Mouse (Mus musculus) lung, embryonic 14.5 days (tissue): Measurements from ENCODE around the gene Coro7. TPM values are rescaled to one million over a fixed set of nuclear protein-coding genes. Genes with fewer than 3 reads are reported as not detected.

ENCODE experiments used
- ATAC-seq: fragments of 200-750 bp; cut with Nextera tagmentation; 2 replicates; pipeline ENCODE4 v1.8.0; 2017; ENCODE audit warnings: mild to moderate bottlenecking, moderate TSS enrichment, moderate library complexity; ENCODE audit not compliant: insufficient read depth
- DNase-seq: peaks from one replicate; pipeline ENCODE4 v3.0.0-alpha.2; 2015
- H3K27ac ChIP-seq: fragments of 300-500 bp; sonication (generic); 2 replicates; pipeline ENCODE4 v1.5.1; 2014; ENCODE audit warnings: low read depth, mild to moderate bottlenecking, moderate library complexity
- H3K27me3 ChIP-seq: fragments of 300-500 bp; sonication (generic); 2 replicates; pipeline ENCODE4 v1.6.1; 2014; ENCODE audit warnings: low read length, control low read depth; ENCODE audit not compliant: insufficient read depth
- H3K36me3 ChIP-seq: fragments of 300-500 bp; sonication (generic); 2 replicates; pipeline ENCODE4 v1.6.1; 2014; ENCODE audit warnings: control low read depth; ENCODE audit not compliant: insufficient read depth
- H3K4me1 ChIP-seq: fragments of 300-500 bp; sonication (generic); 2 replicates; pipeline ENCODE4 v1.6.1; 2014; ENCODE audit warnings: antibody characterized with exemption, control low read depth; ENCODE audit not compliant: insufficient read depth
- H3K4me2 ChIP-seq: fragments of 300-500 bp; sonication (generic); 2 replicates; pipeline ENCODE4 v1.6.1; 2014; ENCODE audit warnings: mild to moderate bottlenecking
- H3K4me3 ChIP-seq: fragments of 300-500 bp; sonication (generic); 2 replicates; pipeline ENCODE4 v1.5.1; 2014; ENCODE audit warnings: low read depth, low read length
- H3K9ac ChIP-seq: fragments of 300-500 bp; sonication (generic); 2 replicates; pipeline ENCODE4 v1.6.1; 2014
- H3K9me3 ChIP-seq: fragments of 300-500 bp; sonication (generic); 2 replicates; pipeline ENCODE4 v1.6.1; 2016; ENCODE audit warnings: low read depth, low read length, control low read depth
- CTCF ChIP-seq: IDR thresholded peaks from 2 replicates; pipeline ENCODE4 v1.5.1; 2016; ENCODE audit warnings: antibody characterized with exemption, low read depth
- WGBS: fragments of 180-500 bp; shearing (Covaris S2); extraction: QIAGEN DNeasy Blood & Tissue Kit; methylation state at CpG from one replicate; pipeline ENCODE4 v1.1.7; 2014; 5-methylcytosine and 5-hydroxymethylcytosine counted together
- polyA plus RNA-seq: library from polyadenylated mRNA; unstranded; fragments of >200 nt; fragmentation: Nextera tagmentation; extraction: Ambion mirVana; gene quantifications from 2 replicates; pipeline ENCODE4 v1.2.1, GENCODE M21; 2014

Coro7 gene
- polyA plus RNA-seq, 1 experiment from 2014 or later, result 15.1 TPM

DNA sequence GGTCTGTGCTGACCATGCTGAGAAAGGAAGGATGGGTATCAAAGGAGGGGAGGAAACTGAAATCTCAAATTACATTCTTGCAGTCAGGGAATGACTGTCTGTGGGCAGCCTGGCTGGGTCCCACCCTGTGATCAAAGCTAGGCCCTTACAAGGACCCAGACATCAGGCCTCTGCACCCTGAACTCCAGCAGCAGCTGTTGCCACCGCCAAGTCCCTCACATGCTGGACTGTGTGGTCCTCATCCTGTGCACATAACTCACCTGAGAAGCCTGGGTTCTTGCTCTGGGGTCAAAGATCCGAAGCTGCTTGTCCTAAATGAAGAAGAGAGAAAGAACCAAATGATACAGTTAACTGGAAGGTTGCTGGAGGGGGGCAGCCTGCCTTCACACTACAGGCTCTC is 18.0 kb downstream of the Coro7 start:
- H3K4me1 ChIP-seq, result peaks cover 9% of the 10 kb centered on the region
- H3K36me3 ChIP-seq, result peaks cover 17% of the 10 kb centered on the region; the same call in 1 of the 2 replicates
- no peaks in the 10 kb centered on the region for H3K9me3 ChIP-seq
- no peak overlapping the region for H3K9ac ChIP-seq
- TF ChIP-seq CTCF, result no peak
- no peak overlapping the region for H3K4me2 ChIP-seq
- no peaks in the 10 kb centered on the region for H3K27me3 ChIP-seq
- no peak overlapping the region for H3K27ac ChIP-seq
- H3K4me3 ChIP-seq, result no peak overlapping the region
- DNase-seq (no peak), ATAC-seq (no peak)
- 67% methylated on average over 2 of the region's 2 CpGs for WGBS

DNA sequence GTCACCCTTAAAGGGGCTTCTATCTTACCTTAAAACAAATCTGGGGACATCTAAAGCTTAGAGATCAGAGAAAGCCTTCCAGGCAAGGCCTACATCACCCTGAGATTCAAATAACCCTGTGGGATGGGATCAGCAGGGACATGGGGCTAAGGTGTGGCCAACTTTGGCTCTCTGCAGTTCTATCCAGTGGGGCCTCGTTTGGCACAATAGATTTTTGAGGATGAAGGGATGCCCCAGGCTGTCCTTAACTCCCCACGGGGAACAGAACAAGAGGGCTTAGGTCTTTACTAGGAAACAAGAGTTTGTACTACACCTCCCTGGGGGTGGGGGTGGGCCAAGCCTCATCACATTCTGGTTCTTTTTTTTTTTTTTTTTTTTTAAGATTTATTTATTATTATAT is 20.3 kb downstream of the Coro7 start:
- H3K27ac ChIP-seq, result peak overlapping the region; percentile 73
- no peak overlapping the region for H3K4me3 ChIP-seq
- H3K36me3 ChIP-seq, result peaks cover 11% of the 10 kb centered on the region; the same call in 1 of the 2 replicates
- H3K9ac ChIP-seq, result no peak overlapping the region
- no peaks in the 10 kb centered on the region for H3K27me3 ChIP-seq
- WGBS, result 15% methylated on average over 2 of the region's 2 CpGs
- H3K4me2 ChIP-seq, result peak overlapping the region; percentile 34; the same call in 1 of the 2 replicates
- DNase-seq (no peak), ATAC-seq (no peak)
- H3K4me1 ChIP-seq, result peaks cover 24% of the 10 kb centered on the region
- TF ChIP-seq CTCF, result no peak
- no peaks in the 10 kb centered on the region for H3K9me3 ChIP-seq

DNA sequence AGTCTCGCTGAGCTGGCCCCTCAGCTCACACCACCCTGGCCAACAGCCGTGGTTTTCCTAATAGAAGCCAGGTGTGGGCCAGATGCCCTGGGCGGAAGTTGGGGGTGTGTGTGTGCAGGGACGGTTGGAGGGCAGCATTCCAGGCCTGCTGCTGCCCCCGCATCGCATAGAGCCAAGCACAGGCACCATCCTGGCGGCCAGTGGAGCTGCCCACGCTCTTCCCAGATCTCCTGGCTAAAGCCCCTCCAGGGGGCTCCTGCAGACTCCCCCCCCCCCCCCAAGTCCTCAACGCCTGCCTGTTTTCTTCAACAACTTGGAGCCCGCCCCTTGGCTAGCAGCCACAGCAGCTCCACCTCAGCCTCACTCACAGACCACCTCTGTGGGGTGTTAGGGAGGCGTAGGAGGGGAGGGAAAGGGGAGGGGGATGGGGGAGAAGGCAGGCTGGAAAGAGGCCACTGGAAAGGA is 20.8 kb downstream of the Coro7 start:
- 16% methylated on average over 11 of the region's 11 CpGs for WGBS
- no peak for TF ChIP-seq CTCF
- ATAC-seq (peak; percentile 75), DNase-seq (peak; percentile 76)
- H3K4me1 ChIP-seq, result peaks cover 24% of the 10 kb centered on the region
- no peaks in the 10 kb centered on the region for H3K9me3 ChIP-seq
- H3K4me2 ChIP-seq, result peak overlapping the region; percentile 34; the same call in 1 of the 2 replicates
- 0 out of 2 replicates have a peak overlapping the region, but pooled peaks have one; percentile 13 for H3K9ac ChIP-seq
- H3K36me3 ChIP-seq, result peaks cover 10% of the 10 kb centered on the region; the same call in 1 of the 2 replicates
- no peak overlapping the region for H3K4me3 ChIP-seq
- H3K27ac ChIP-seq, result peak overlapping the region; percentile 73
- H3K27me3 ChIP-seq, result no peaks in the 10 kb centered on the region

DNA sequence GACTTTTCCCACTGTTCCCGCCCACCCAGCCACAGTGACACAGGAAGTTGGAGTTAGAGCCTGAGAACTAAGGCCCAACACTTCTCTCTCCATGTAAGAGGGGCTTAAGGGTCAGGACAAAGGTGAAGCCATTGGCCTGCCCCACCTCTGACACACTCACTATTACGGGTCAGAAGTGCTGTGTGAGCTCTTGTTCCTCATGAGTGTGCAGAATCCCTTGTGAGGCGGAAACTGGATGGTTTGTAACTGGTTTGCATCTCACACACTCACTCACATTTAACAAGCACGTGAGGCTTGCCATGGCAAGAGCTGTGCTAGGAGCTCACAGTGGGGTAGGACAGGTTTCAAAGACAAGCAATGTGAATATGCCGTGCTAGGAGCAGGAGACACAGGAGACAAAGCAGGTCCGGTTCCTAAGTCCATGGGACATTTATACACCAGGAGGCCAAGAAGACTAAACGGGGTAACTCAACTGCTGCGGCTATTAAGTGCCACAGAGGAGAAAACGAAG is 23.0 kb downstream of the Coro7 start:
- H3K9me3 ChIP-seq, result no peaks in the 10 kb centered on the region
- peaks cover 24% of the 10 kb centered on the region for H3K4me1 ChIP-seq
- DNase-seq, result no peak
- H3K27ac ChIP-seq, result peak overlapping the region; percentile 66
- no peak for TF ChIP-seq CTCF
- H3K4me2 ChIP-seq, result no peak overlapping the region
- H3K9ac ChIP-seq, result no peak overlapping the region
- WGBS, result 52% methylated on average over 9 of the region's 9 CpGs
- peaks cover 28% of the 10 kb centered on the region for H3K36me3 ChIP-seq
- ATAC-seq, result no peak
- no peaks in the 10 kb centered on the region for H3K27me3 ChIP-seq
- no peak overlapping the region for H3K4me3 ChIP-seq

DNA sequence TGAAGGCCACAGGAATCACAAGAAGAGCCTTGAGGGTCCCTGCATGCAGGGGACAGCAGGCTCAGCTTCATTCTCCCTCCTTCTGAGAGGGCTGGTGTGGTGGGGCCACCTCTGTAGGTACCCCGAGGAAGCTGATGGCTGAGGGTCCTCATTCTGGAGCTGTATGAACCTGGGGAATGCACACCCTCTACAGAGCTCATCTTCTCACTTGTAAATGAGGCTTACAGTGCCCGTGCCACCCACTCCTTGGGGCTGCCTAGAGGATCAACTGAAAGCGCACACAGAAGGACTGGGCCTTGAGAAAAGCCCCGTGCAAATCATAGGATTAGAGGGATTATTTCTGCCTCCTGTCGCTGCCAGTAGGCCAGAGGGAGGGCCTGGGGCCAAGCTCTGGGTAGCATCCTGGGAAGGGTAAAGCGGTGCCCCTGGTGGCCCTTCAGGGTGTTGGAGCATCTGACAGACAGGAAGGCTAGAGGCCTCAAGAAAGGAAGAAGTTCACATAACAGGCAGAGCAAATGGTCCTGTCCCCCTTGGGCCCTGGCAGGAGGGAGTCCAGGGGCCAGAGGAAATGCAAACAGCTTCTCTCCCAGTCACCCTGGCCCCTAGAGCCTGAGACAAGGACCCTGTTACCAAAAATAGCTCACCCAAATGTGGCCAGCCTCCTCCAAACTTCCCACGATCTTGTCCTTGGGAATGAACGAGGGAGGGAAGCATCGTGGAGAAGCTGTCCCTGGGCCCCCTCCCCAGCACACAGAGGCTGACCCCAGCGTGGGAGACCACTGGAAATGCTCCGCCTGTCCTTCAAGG is 23.6 kb downstream of the Coro7 start:
- peak; percentile 39; the same call in 1 of the 2 replicates for TF ChIP-seq CTCF
- peak; percentile 44 for DNase-seq

DNA sequence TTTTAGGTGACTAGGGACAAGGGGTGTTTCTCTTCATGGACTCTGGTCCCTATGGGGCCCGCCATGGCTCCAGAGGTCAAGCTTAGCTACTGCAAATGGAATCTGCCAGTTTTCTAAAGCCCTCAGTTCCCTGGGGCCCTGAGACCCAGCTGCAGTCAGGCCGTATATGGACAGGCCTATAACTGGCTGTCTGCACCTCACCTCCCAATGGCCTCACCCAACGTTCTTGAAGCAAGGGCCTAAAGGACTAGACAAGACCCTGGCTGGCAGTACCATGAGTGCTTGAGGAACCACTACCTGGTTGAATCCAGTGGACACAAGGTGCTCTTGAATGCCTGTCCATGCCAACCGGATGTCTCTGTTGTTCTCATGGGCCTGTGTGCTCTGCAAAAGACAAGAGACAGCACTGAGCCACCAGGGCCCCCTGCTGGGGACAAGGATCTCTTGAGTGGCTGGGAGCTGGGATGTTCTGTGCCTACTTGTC is 24.3 kb downstream of the Coro7 start:
- Histone ChIP-seq H3K27me3 (no peaks in the 10 kb centered on the region), H3K27ac (peak overlapping the region; percentile 66; the same call in 1 of the 2 replicates), H3K36me3 (peaks cover 38% of the 10 kb centered on the region), H3K4me3 (no peak overlapping the region), H3K9me3 (no peaks in the 10 kb centered on the region), H3K9ac (no peak overlapping the region), H3K4me2 (no peak overlapping the region), H3K4me1 (peaks cover 26% of the 10 kb centered on the region)
- 65% methylated on average over 4 of the region's 4 CpGs for WGBS
- TF ChIP-seq CTCF, result peak; percentile 58
- ATAC-seq (no peak), DNase-seq (peak; percentile 68)

More for the DNA sequence above, 23.6 kb downstream of the Coro7 start:
- Histone ChIP-seq H3K4me3 (no peak overlapping the region), H3K9me3 (no peaks in the 10 kb centered on the region), H3K27me3 (no peaks in the 10 kb centered on the region), H3K27ac (peak overlapping the region; percentile 66), H3K4me2 (no peak overlapping the region), H3K4me1 (peaks cover 24% of the 10 kb centered on the region), H3K36me3 (peaks cover 31% of the 10 kb centered on the region), H3K9ac (peak overlapping the region; percentile 7; the same call in 1 of the 2 replicates)
- 0 out of 2 replicates have a peak, but pooled peaks have one; percentile 16 for ATAC-seq
- 22% methylated on average over 11 of the region's 11 CpGs for WGBS

DNA sequence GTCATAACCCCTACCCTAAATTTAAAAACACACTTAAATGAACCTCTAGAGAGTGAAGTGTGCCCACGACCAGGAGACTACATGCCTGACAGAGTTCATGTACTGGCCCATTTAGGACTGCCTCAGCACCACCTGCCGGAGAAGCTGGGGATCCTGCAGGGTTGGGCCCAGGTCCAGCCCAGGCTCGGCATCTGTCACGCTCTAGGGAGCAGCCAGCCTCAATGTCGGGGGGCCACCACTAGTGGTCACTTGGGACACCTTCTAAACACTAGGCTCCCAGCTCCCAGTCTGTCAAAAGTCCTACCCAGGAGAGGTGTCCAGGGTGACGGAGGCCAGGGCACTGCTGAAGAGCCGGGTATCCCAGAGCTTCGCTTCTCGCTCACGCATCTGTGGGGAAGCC is 24.9 kb downstream of the Coro7 start:
- Histone ChIP-seq H3K4me3 (no peak overlapping the region), H3K27me3 (no peaks in the 10 kb centered on the region), H3K9ac (no peak overlapping the region), H3K27ac (no peak overlapping the region; the same call in 1 of the 2 replicates), H3K4me2 (no peak overlapping the region), H3K9me3 (no peaks in the 10 kb centered on the region), H3K36me3 (peaks cover 44% of the 10 kb centered on the region), H3K4me1 (peaks cover 26% of the 10 kb centered on the region)
- WGBS, result 74% methylated on average over 10 of the region's 10 CpGs
- ATAC-seq (no peak), DNase-seq (no peak)
- TF ChIP-seq CTCF, result peak; percentile 18
